Mouse (Mus musculus) layer of hippocampus, adult 2 months (tissue): Measurements from ENCODE around the gene Serpinb6a. TPM values are rescaled to one million over a fixed set of nuclear protein-coding genes. Genes with fewer than 3 reads are reported as not detected.
"Not testable (repeated sequence)": the region's sequence is repeated elsewhere in the genome, so short reads cannot be mapped to it uniquely, and the experiment has no call there.

Experiments
- DNase-seq, 2 experiments: peaks; one replicate each; pipeline ENCODE4 v3.0.0; 2022; ENCODE audit warnings: low spot score in 2 of 2
- H3K27ac ChIP-seq: fragments of 200-600 bp; 2 replicates; pipeline ENCODE4 v1.8.1; 2022
- H3K4me3 ChIP-seq: fragments of 200-600 bp; 2 replicates; pipeline ENCODE4 v1.8.1; 2022; ENCODE audit warnings: mild to moderate bottlenecking
- CTCF ChIP-seq: fragments of 200-600 bp; conservative IDR thresholded peaks from 2 replicates; pipeline ENCODE4 v1.8.1; 2022; ENCODE audit warnings: antibody characterized with exemption, mild to moderate bottlenecking, moderate library complexity
- total RNA-seq, 2 experiments: library from RNA; stranded (reverse); gene quantifications; 2 replicates each; pipeline ENCODE4 v1.2.3; 2021

Gene Serpinb6a
- total RNA-seq, 2 experiments from 2014 or later = 44.5 to 46.0 TPM

DNA sequence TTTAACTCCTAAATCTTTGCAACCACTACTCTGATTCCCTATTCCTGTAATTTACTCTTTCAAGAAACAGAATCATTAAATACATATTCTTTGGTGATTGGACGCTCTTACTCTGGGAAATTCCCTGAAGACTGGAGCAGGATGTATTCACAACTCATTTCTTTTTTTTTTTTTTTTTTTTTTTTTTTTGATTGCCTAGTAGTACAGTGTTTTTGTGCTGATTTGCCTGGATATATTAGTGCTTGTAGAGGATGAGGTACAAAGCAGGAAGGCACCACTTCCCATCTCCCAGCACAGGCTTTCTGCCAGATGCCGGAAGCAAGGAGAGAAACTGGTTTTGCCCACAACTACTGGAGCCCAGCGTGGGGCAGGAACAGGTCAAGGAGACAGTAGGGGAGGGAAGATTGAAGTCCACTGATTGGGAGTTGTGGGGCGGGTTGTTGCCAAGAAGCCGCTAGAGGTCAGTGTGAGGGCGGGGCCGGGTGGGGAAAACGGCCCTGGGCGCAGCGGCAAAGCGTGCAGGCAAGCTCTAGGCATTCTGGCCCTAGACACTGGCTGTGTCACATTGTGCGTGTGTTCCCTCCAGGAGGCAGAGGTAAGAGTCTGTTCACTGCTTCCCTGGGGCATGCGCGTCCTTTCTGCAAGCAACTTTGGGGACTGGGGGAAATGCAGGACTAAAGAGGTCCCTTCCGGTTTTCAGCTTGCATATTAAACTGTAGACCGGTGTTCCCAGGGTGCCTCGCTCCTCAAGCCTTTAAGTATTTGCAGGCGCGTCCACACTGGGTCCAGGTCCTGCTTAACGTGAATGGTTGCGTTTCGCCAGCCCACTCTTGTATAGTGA lies 38.2 kb downstream of the Serpinb6a start, which contains the start of gene Nqo2:
Gene Nqo2, plus strand, starts transcription at position 482 of the 841 bp plus-strand sequence.
- DNase-seq = peak; percentile 42 to 51
- Histone ChIP-seq H3K4me3 (peak within 1 kb of the TSS; percentile 63), H3K27ac (peak within 1 kb of the TSS; percentile 90)
- TF ChIP-seq CTCF = peak; percentile 55

DNA sequence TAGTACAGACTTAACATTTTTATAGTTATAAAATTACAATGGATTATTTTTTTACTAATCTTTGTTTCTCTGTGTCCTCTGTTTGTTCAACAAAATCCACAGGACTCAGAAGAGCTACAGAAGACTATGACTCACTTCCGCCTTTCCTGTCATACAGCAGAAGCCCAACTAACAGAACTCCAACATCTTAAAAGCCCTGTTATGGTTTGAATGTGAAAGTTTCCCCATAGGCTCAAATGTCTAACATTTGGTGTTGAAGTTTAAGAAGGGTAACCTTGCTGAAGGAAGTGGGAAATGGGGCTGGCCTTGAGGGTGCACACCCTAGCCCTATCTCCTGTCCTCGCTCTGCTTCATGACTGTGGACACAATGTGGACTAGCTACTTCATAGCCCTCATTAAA lies 42.8 kb downstream of the Serpinb6a start:
- Histone ChIP-seq H3K27ac (no peak overlapping the region), H3K4me3 (no peak overlapping the region)
- no peak for TF ChIP-seq CTCF
- no peak for DNase-seq

GRCm38 (mm10) chr13:33956571-33957421 lies 45.8 kb downstream of the Serpinb6a start:
- DNase-seq = peak; percentile 26 to 45
- no peak overlapping the region for H3K4me3 ChIP-seq
- no peak overlapping the region for H3K27ac ChIP-seq
- peak; percentile 94 for TF ChIP-seq CTCF

- no peak for TF ChIP-seq CTCF
- no peak for DNase-seq
- H3K27ac ChIP-seq = no peak overlapping the region
- H3K4me3 ChIP-seq = no peak overlapping the region
Observed at GRCm38 (mm10) chr13:33952947-33953346, 49.6 kb downstream of the Serpinb6a start.

DNA sequence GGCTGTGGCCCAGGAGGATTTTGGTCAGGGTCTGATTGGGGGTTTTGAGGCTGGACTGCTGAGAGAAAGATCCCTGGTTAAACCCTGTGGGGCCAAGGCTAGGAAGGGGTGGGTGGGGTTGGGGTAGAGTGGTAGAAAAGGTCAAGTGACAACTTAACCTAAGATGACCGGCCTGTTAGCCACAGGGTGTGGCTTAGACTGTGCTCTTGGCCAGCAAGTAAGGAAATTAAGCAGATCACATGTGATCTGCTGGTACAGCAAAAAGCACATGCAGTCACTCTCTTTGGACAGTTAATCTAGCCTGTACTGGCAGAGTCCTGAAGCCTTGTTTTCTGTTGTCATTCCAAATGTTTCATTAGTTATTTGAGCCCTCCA lies 50.5 kb downstream of the Serpinb6a start:
- Histone ChIP-seq H3K27ac (no peak overlapping the region), H3K4me3 (no peak overlapping the region)
- no peak for TF ChIP-seq CTCF
- no peak for DNase-seq

DNA sequence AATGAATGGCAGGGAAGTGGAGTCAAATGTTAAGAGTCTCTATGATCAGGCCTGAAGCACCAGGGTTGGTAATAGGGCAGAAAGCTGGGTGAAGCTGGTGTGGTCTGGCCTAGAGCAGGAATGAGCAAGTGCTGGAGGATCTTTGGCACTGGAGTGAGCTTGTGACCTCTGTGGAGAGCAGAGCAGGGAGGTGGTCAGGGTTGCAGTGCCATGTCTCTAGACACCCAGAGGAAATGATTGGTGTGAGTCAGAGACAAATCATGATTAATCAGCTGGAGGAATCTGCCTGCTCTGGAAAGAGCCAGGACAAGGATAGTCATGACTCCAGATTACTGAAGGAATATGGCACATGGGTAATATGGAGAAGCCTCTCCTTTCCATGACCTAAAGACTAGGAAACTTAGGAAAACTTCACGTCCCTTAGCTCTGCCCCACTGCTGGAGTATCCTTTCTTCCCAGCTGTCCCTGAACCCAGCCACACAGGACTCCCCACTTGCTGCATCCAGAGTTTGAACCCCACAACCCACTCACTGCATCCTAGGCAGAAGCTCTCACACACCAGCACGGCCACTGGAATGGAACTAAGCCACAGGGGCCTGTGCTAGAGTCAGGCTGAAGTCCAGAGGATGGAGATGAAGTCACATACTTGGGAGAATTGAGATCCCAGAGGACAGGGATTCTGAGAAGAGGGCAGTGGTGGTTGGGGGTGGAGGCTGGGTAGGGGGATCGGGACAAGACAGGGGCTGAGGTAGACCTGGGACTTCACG lies 51.1 kb downstream of the Serpinb6a start:
- no peak for DNase-seq
- H3K27ac ChIP-seq = no peak overlapping the region
- no peak for TF ChIP-seq CTCF
- H3K4me3 ChIP-seq = no peak overlapping the region

- peak; percentile 77 for TF ChIP-seq CTCF
- Histone ChIP-seq H3K27ac (no peak overlapping the region), H3K4me3 (no peak overlapping the region)
- DNase-seq = peak in 1 of 2 experiments; percentile 29
Observed at GRCm38 (mm10) chr13:33942212-33942779, 60.3 kb downstream of the Serpinb6a start.

- DNase-seq = no peak
- no peak overlapping the region for H3K27ac ChIP-seq
- no peak overlapping the region for H3K4me3 ChIP-seq
- no peak for TF ChIP-seq CTCF
Observed at GRCm38 (mm10) chr13:33941288-33941808, 61.2 kb downstream of the Serpinb6a start.

DNA sequence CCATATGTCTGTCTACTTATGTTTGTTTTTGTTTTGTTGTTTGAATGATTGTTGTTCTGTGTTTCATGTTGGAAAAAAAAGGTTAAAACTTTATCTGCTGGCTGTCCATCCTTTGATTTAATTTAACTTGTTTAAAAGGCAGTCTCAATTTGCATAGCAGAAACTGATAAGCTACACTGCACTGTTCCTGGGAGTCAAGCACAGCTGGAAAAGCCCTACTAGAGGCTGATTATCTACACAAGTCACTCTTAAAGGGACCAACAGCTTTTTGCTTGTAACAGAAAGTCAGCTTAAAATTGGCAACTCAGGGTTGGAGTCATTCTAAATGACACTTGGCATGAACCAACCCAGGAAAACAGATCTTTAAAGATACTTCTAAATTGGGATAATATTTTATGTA lies 65.0 kb downstream of the Serpinb6a start:
- DNase-seq, H3K27ac ChIP-seq, H3K4me3 ChIP-seq: not testable (repeated sequence)

- TF ChIP-seq CTCF = no peak
- no peak overlapping the region for H3K4me3 ChIP-seq
- no peak for DNase-seq
- H3K27ac ChIP-seq = no peak overlapping the region
Observed at GRCm38 (mm10) chr13:33937151-33937550, 65.4 kb downstream of the Serpinb6a start.

GRCm38 (mm10) chr13:33935465-33936181 lies 67.0 kb downstream of the Serpinb6a start:
- peak overlapping the region; percentile 93 for H3K27ac ChIP-seq
- peak; percentile 10 to 59 for DNase-seq
- TF ChIP-seq CTCF = no peak
- H3K4me3 ChIP-seq = peak overlapping the region; percentile 82
